Comparison of ENCODE assay signal across 8 mouse cellular contexts in genomic region chr14:55863773-55864172, GRCm38 (mm10). TPM values are rescaled to one million over a fixed set of nuclear protein-coding genes. Genes with fewer than 3 reads are reported as not detected.
DNase-seq lines count a peak whose midpoint lies in the region; ATAC-seq and TF ChIP-seq lines count a peak whose summit lies in the region.

No protein-coding gene starts in this region.

- H3K27ac ChIP-seq in cerebellum, adult 2 months (ENCODE audit: insufficient read depth, low read length), result no peak overlapping the region
- H3K27ac ChIP-seq in limb, embryonic 14.5 days (replicated peaks; ENCODE audit: low read depth, low read length), result no peak overlapping the region

- peak; percentile 56 for DNase-seq in urinary bladder, adult 2 months (ENCODE audit: low spot score)
- DNase-seq in urinary bladder, postnatal 10 days (ENCODE audit: low spot score), result no peak
- DNase-seq in cerebellum, adult 2 months, result peak; percentile 70 to 79
- DNase-seq in forelimb bud, embryonic 11.5 days (ENCODE audit: low read depth, low spot score), result peak; percentile 80
- peak; percentile 82 for DNase-seq in induced T-regulatory cell, adult 2 months (ENCODE audit: low read depth)
- peak; percentile 84 for DNase-seq in limb, embryonic 14.5 days (ENCODE audit: low spot score)
- peak; percentile 81 for DNase-seq in naive thymus-derived CD4-positive, alpha-beta T cell, adult 2 months (ENCODE audit: low read depth)
- peak; percentile 53 to 77 for DNase-seq in thymus, postnatal 10 days (ENCODE audit: low spot score in 2 of 2)

- no peak overlapping the region for H3K9ac ChIP-seq in limb, embryonic 14.5 days (ENCODE audit: low read depth, low read length, severe bottlenecking)

- H3K9me3 ChIP-seq in limb, embryonic 14.5 days (ENCODE audit: control insufficient read depth, low read length), result no peaks in the 10 kb centered on the region

- WGBS in cerebellum, adult 2 months, result 19% methylated on average over 7 of the region's 7 CpGs
- 21% methylated on average over 7 of the region's 7 CpGs for WGBS in limb, embryonic 14.5 days

- no peaks in the 10 kb centered on the region for H3K4me1 ChIP-seq in cerebellum, adult 2 months (ENCODE audit: control insufficient read depth, insufficient read depth, low read length)
- peaks cover 17% of the 10 kb centered on the region for H3K4me1 ChIP-seq in limb, embryonic 14.5 days (ENCODE audit: control insufficient read depth, insufficient read depth, low read length)

- H3K27me3 ChIP-seq in cerebellum, adult 2 months (ENCODE audit: control insufficient read depth, insufficient read depth, low read length), result no peaks in the 10 kb centered on the region
- no peaks in the 10 kb centered on the region for H3K27me3 ChIP-seq in limb, embryonic 14.5 days (ENCODE audit: control insufficient read depth, insufficient read depth, low read length)

- TF ChIP-seq POLR2A in cerebellum, adult 2 months (IDR thresholded peaks at IDR 0.05; ENCODE audit: borderline replicate concordance, insufficient read depth, low read length), result no peak
- no peak for TF ChIP-seq POLR2A in limb, embryonic 14.5 days (IDR thresholded peaks at IDR 0.05; ENCODE audit: borderline replicate concordance, extremely low read depth, insufficient read depth, insufficient read length)

- no peak overlapping the region for H3K4me3 ChIP-seq in cerebellum, adult 2 months (replicated peaks; ENCODE audit: insufficient read depth, low read depth, low read length)
- H3K4me3 ChIP-seq in limb, embryonic 14.5 days (replicated peaks; ENCODE audit: low read length), result no peak overlapping the region

- ATAC-seq in limb, embryonic 14.5 days (ENCODE audit: low FRiP score, low read depth), result peak; percentile 76

- TF ChIP-seq CTCF in cerebellum, adult 2 months (IDR thresholded peaks at IDR 0.05; ENCODE audit: borderline replicate concordance, insufficient read depth, low read depth, low read length), result peak; percentile 90

- H3K4me2 ChIP-seq in limb, embryonic 14.5 days (replicated peaks; ENCODE audit: low read depth, low read length, severe bottlenecking), result no peak overlapping the region

- peaks cover 64% of the 10 kb centered on the region for H3K36me3 ChIP-seq in limb, embryonic 14.5 days (ENCODE audit: control insufficient read depth, insufficient read depth, low read length)

RNA-seq across cellular contexts. Expression of gene Nynrin, which starts 10.0 kb away (rescaled TPM):
- polyA plus RNA-seq in urinary bladder, adult 2 months (2012; rRNA removed), result 6.2 and 11.2 TPM in 2 replicates
- 4.5 and 4.8 TPM in 2 replicates for polyA plus RNA-seq in cerebellum, adult 2 months (2012; rRNA removed)
- 41.0 and 49.5 TPM in 2 replicates for polyA plus RNA-seq in limb, embryonic 14.5 days (2012; rRNA removed)
- polyA plus RNA-seq in limb, embryonic 14.5 days (2014; fragmentation: Nextera tagmentation; extraction: Ambion mirVana), result 20.6 and 23.6 TPM in 2 replicates

RNA-seq across cellular contexts. Expression of gene Cbln3, which starts 20.4 kb away (rescaled TPM):
- polyA plus RNA-seq in urinary bladder, adult 2 months (2012; rRNA removed), result 0.22 and 0.45 TPM in 2 replicates
- polyA plus RNA-seq in cerebellum, adult 2 months (2012; rRNA removed), result 534 and 635 TPM in 2 replicates
- polyA plus RNA-seq in limb, embryonic 14.5 days (2012; rRNA removed), result 1.0 and 1.3 TPM in 2 replicates
- 0.25 and 0.54 TPM in 2 replicates for polyA plus RNA-seq in limb, embryonic 14.5 days (2014; fragmentation: Nextera tagmentation; extraction: Ambion mirVana)

RNA-seq across cellular contexts. Expression of gene Khnyn, which starts 21.0 kb away (rescaled TPM):
- 26.2 and 26.8 TPM in 2 replicates for polyA plus RNA-seq in urinary bladder, adult 2 months (2012; rRNA removed)
- polyA plus RNA-seq in cerebellum, adult 2 months (2012; rRNA removed), result 47.4 and 52.8 TPM in 2 replicates
- polyA plus RNA-seq in limb, embryonic 14.5 days (2012; rRNA removed), result 28.3 and 29.5 TPM in 2 replicates
- 10.2 and 12.2 TPM in 2 replicates for polyA plus RNA-seq in limb, embryonic 14.5 days (2014; fragmentation: Nextera tagmentation; extraction: Ambion mirVana)

RNA-seq across cellular contexts. Expression of gene Sdr39u1, which starts 36.3 kb away (rescaled TPM):
- 54.6 and 63.6 TPM in 2 replicates for polyA plus RNA-seq in urinary bladder, adult 2 months (2012; rRNA removed)
- 214 and 218 TPM in 2 replicates for polyA plus RNA-seq in cerebellum, adult 2 months (2012; rRNA removed)
- 80.2 and 84.4 TPM in 2 replicates for polyA plus RNA-seq in limb, embryonic 14.5 days (2012; rRNA removed)
- polyA plus RNA-seq in limb, embryonic 14.5 days (2014; fragmentation: Nextera tagmentation; extraction: Ambion mirVana), result 81.0 and 91.6 TPM in 2 replicates

RNA-seq across cellular contexts. Expression of gene Nfatc4, which starts 40.8 kb away (rescaled TPM):
- polyA plus RNA-seq in urinary bladder, adult 2 months (2012; rRNA removed), result 37.9 and 44.3 TPM in 2 replicates
- 1.5 and 1.7 TPM in 2 replicates for polyA plus RNA-seq in cerebellum, adult 2 months (2012; rRNA removed)
- polyA plus RNA-seq in limb, embryonic 14.5 days (2012; rRNA removed), result 171 and 233 TPM in 2 replicates
- polyA plus RNA-seq in limb, embryonic 14.5 days (2014; fragmentation: Nextera tagmentation; extraction: Ambion mirVana), result 83.5 and 114 TPM in 2 replicates

Comparison
In these comparisons a context has a peak if more than half of its experiments do, and no peak if none do; other contexts are left out.
1. RNA of gene Cbln3, which starts 20.4 kb away (polyA plus RNA-seq): 534 to 635 TPM in cerebellum, adult 2 months; 0.25 to 1.3 TPM in limb, embryonic 14.5 days and 0.22 to 0.45 TPM in urinary bladder, adult 2 months; every median in the first group is over 100 times any median in the second.